Mouse (Mus musculus): ENCODE results near the gene Srbd1. TPM values are rescaled to one million over a fixed set of nuclear protein-coding genes. Genes with fewer than 3 reads are reported as not detected.

The Srbd1 gene
- polyA plus RNA-seq, 1 experiment from 2014 or later: 11.5 TPM

- DNase-seq (ENCODE audit: low spot score): no peak
- no peaks in the 10 kb centered on the region for H3K4me1 ChIP-seq (replicated peaks; ENCODE audit: control insufficient read depth, insufficient read depth, low read length)
- H3K27me3 ChIP-seq (replicated peaks; ENCODE audit: control insufficient read depth, insufficient read depth, low read length): no peaks in the 10 kb centered on the region
- H3K27ac ChIP-seq (ENCODE audit: low read depth, low read length): no peak overlapping the region
- ATAC-seq (replicated peaks; ENCODE audit: low FRiP score): no peak
- no peak overlapping the region for H3K9ac ChIP-seq (ENCODE audit: low read depth, low read length)
- no peaks in the 10 kb centered on the region for H3K36me3 ChIP-seq (ENCODE audit: control insufficient read depth, insufficient read depth, low read length)
- 69% methylated on average over 11 of the region's 11 CpGs for WGBS
- no peaks in the 10 kb centered on the region for H3K9me3 ChIP-seq (ENCODE audit: control insufficient read depth, low read length)
- H3K4me3 ChIP-seq (ENCODE audit: low read depth, low read length): no peak overlapping the region
- no peak overlapping the region for H3K4me2 ChIP-seq
Measured at GRCm38 (mm10) chr17:86078060-86078459, 66.9 kb downstream of the Srbd1 start.

GRCm38 (mm10) chr17:86067444-86067843, 77.5 kb downstream of the Srbd1 start:
- Histone ChIP-seq H3K4me2 (no peak overlapping the region), H3K4me3 (ENCODE audit: low read depth, low read length) (no peak overlapping the region), H3K9ac (ENCODE audit: low read depth, low read length) (no peak overlapping the region), H3K27ac (ENCODE audit: low read depth, low read length) (no peak overlapping the region), H3K27me3 (replicated peaks; ENCODE audit: control insufficient read depth, insufficient read depth, low read length) (no peaks in the 10 kb centered on the region), H3K9me3 (ENCODE audit: control insufficient read depth, low read length) (no peaks in the 10 kb centered on the region), H3K4me1 (replicated peaks; ENCODE audit: control insufficient read depth, insufficient read depth, low read length) (no peaks in the 10 kb centered on the region), H3K36me3 (ENCODE audit: control insufficient read depth, insufficient read depth, low read length) (no peaks in the 10 kb centered on the region)
- 95% methylated on average over 3 of the region's 3 CpGs for WGBS
- DNase-seq (ENCODE audit: low spot score) (no peak), ATAC-seq (replicated peaks; ENCODE audit: low FRiP score) (no peak)

GRCm38 (mm10) chr17:86065833-86066232, 79.1 kb downstream of the Srbd1 start:
- H3K27ac ChIP-seq (ENCODE audit: low read depth, low read length): no peak overlapping the region
- no peaks in the 10 kb centered on the region for H3K4me1 ChIP-seq (replicated peaks; ENCODE audit: control insufficient read depth, insufficient read depth, low read length)
- no peaks in the 10 kb centered on the region for H3K36me3 ChIP-seq (ENCODE audit: control insufficient read depth, insufficient read depth, low read length)
- no peaks in the 10 kb centered on the region for H3K9me3 ChIP-seq (ENCODE audit: control insufficient read depth, low read length)
- 91% methylated on average over 7 of the region's 7 CpGs for WGBS
- no peak overlapping the region for H3K4me2 ChIP-seq
- no peaks in the 10 kb centered on the region for H3K27me3 ChIP-seq (replicated peaks; ENCODE audit: control insufficient read depth, insufficient read depth, low read length)
- no peak overlapping the region for H3K4me3 ChIP-seq (ENCODE audit: low read depth, low read length)
- H3K9ac ChIP-seq (ENCODE audit: low read depth, low read length): no peak overlapping the region
- ATAC-seq (replicated peaks; ENCODE audit: low FRiP score): no peak
- no peak for DNase-seq (ENCODE audit: low spot score)

GRCm38 (mm10) chr17:86063461-86063860, 81.5 kb downstream of the Srbd1 start:
- peak; percentile 47 for DNase-seq (ENCODE audit: low spot score)
- Histone ChIP-seq H3K4me2 (no peak overlapping the region), H3K36me3 (ENCODE audit: control insufficient read depth, insufficient read depth, low read length) (no peaks in the 10 kb centered on the region), H3K27me3 (replicated peaks; ENCODE audit: control insufficient read depth, insufficient read depth, low read length) (no peaks in the 10 kb centered on the region), H3K9me3 (ENCODE audit: control insufficient read depth, low read length) (no peaks in the 10 kb centered on the region), H3K9ac (ENCODE audit: low read depth, low read length) (no peak overlapping the region), H3K27ac (ENCODE audit: low read depth, low read length) (no peak overlapping the region), H3K4me3 (ENCODE audit: low read depth, low read length) (no peak overlapping the region), H3K4me1 (replicated peaks; ENCODE audit: control insufficient read depth, insufficient read depth, low read length) (no peaks in the 10 kb centered on the region)
- 21% methylated on average over 5 of the region's 5 CpGs for WGBS
- peak; percentile 64; the same call in 1 of the 2 replicates for ATAC-seq (replicated peaks; ENCODE audit: low FRiP score)

- H3K9ac ChIP-seq (ENCODE audit: low read depth, low read length): no peak overlapping the region
- WGBS: 78% methylated on average over 5 of the region's 5 CpGs
- H3K4me2 ChIP-seq: no peak overlapping the region
Measured at GRCm38 (mm10) chr17:86060911-86061310, 84.1 kb downstream of the Srbd1 start.

GRCm38 (mm10) chr17:86040221-86040984, 104.6 kb downstream of the Srbd1 start:
- no peak overlapping the region for H3K4me2 ChIP-seq
- no peak overlapping the region for H3K27ac ChIP-seq (ENCODE audit: low read depth, low read length)
- H3K4me1 ChIP-seq (replicated peaks; ENCODE audit: control insufficient read depth, insufficient read depth, low read length): no peaks in the 10 kb centered on the region
- no peak overlapping the region for H3K9ac ChIP-seq (ENCODE audit: low read depth, low read length)
- no peaks in the 10 kb centered on the region for H3K36me3 ChIP-seq (ENCODE audit: control insufficient read depth, insufficient read depth, low read length)
- H3K4me3 ChIP-seq (ENCODE audit: low read depth, low read length): no peak overlapping the region
- no peaks in the 10 kb centered on the region for H3K27me3 ChIP-seq (replicated peaks; ENCODE audit: control insufficient read depth, insufficient read depth, low read length)
- DNase-seq (ENCODE audit: low spot score) (no peak), ATAC-seq (replicated peaks; ENCODE audit: low FRiP score) (no peak)
- H3K9me3 ChIP-seq (ENCODE audit: control insufficient read depth, low read length): no peaks in the 10 kb centered on the region
- 78% methylated on average over 13 of the region's 13 CpGs for WGBS

More at GRCm38 (mm10) chr17:86060911-86061310, 84.1 kb downstream of the Srbd1 start:
- no peaks in the 10 kb centered on the region for H3K36me3 ChIP-seq (ENCODE audit: control insufficient read depth, insufficient read depth, low read length)
- H3K4me3 ChIP-seq (ENCODE audit: low read depth, low read length): no peak overlapping the region
- H3K9me3 ChIP-seq (ENCODE audit: control insufficient read depth, low read length): no peaks in the 10 kb centered on the region
- H3K27ac ChIP-seq (ENCODE audit: low read depth, low read length): no peak overlapping the region
- no peaks in the 10 kb centered on the region for H3K4me1 ChIP-seq (replicated peaks; ENCODE audit: control insufficient read depth, insufficient read depth, low read length)
- no peaks in the 10 kb centered on the region for H3K27me3 ChIP-seq (replicated peaks; ENCODE audit: control insufficient read depth, insufficient read depth, low read length)
- DNase-seq (ENCODE audit: low spot score) (no peak), ATAC-seq (replicated peaks; ENCODE audit: low FRiP score) (no peak)

- ATAC-seq (replicated peaks; ENCODE audit: low FRiP score) (no peak), DNase-seq (ENCODE audit: low spot score) (no peak)
- no peak overlapping the region for H3K9ac ChIP-seq (ENCODE audit: low read depth, low read length)
- no peaks in the 10 kb centered on the region for H3K4me1 ChIP-seq (replicated peaks; ENCODE audit: control insufficient read depth, insufficient read depth, low read length)
- no peak overlapping the region for H3K27ac ChIP-seq (ENCODE audit: low read depth, low read length)
- H3K36me3 ChIP-seq (ENCODE audit: control insufficient read depth, insufficient read depth, low read length): no peaks in the 10 kb centered on the region
- no peaks in the 10 kb centered on the region for H3K27me3 ChIP-seq (replicated peaks; ENCODE audit: control insufficient read depth, insufficient read depth, low read length)
- H3K4me2 ChIP-seq: no peak overlapping the region
- H3K9me3 ChIP-seq (ENCODE audit: control insufficient read depth, low read length): no peaks in the 10 kb centered on the region
- WGBS: 87% methylated on average over 3 of the region's 3 CpGs
- H3K4me3 ChIP-seq (ENCODE audit: low read depth, low read length): no peak overlapping the region
Measured at GRCm38 (mm10) chr17:86039741-86040140, 105.2 kb downstream of the Srbd1 start.

- Histone ChIP-seq H3K9me3 (ENCODE audit: control insufficient read depth, low read length) (no peaks in the 10 kb centered on the region), H3K27ac (ENCODE audit: low read depth, low read length) (no peak overlapping the region), H3K4me3 (ENCODE audit: low read depth, low read length) (no peak overlapping the region), H3K27me3 (replicated peaks; ENCODE audit: control insufficient read depth, insufficient read depth, low read length) (no peaks in the 10 kb centered on the region), H3K4me2 (no peak overlapping the region), H3K9ac (ENCODE audit: low read depth, low read length) (no peak overlapping the region), H3K4me1 (replicated peaks; ENCODE audit: control insufficient read depth, insufficient read depth, low read length) (no peaks in the 10 kb centered on the region), H3K36me3 (ENCODE audit: control insufficient read depth, insufficient read depth, low read length) (no peaks in the 10 kb centered on the region)
- ATAC-seq (replicated peaks; ENCODE audit: low FRiP score) (no peak), DNase-seq (ENCODE audit: low spot score) (no peak)
- WGBS: 48% methylated on average over 13 of the region's 13 CpGs
Measured at GRCm38 (mm10) chr17:86038211-86038648, 106.7 kb downstream of the Srbd1 start.

- Histone ChIP-seq H3K4me3 (ENCODE audit: low read depth, low read length) (no peak overlapping the region), H3K27me3 (replicated peaks; ENCODE audit: control insufficient read depth, insufficient read depth, low read length) (no peaks in the 10 kb centered on the region)
Measured at GRCm38 (mm10) chr17:86035576-86035975, 109.4 kb downstream of the Srbd1 start.

More at GRCm38 (mm10) chr17:86035576-86035975, 109.4 kb downstream of the Srbd1 start:
- ATAC-seq (replicated peaks; ENCODE audit: low FRiP score) (no peak), DNase-seq (ENCODE audit: low spot score) (no peak)
- H3K27ac ChIP-seq (ENCODE audit: low read depth, low read length): no peak overlapping the region
- H3K4me1 ChIP-seq (replicated peaks; ENCODE audit: control insufficient read depth, insufficient read depth, low read length): peaks cover 4% of the 10 kb centered on the region; the same call in 1 of the 2 replicates
- H3K9ac ChIP-seq (ENCODE audit: low read depth, low read length): no peak overlapping the region
- H3K9me3 ChIP-seq (ENCODE audit: control insufficient read depth, low read length): no peaks in the 10 kb centered on the region
- H3K4me2 ChIP-seq: no peak overlapping the region
- WGBS: 85% methylated on average over 3 of the region's 3 CpGs
- H3K36me3 ChIP-seq (ENCODE audit: control insufficient read depth, insufficient read depth, low read length): no peaks in the 10 kb centered on the region
